Mouse (Mus musculus): ENCODE measurements around the gene Pan3.

The Pan3 gene

GRCm38 (mm10) chr5:147565444-147565843, 135.5 kb downstream of the Pan3 start:
- no peak for DNase-seq

- no peak for DNase-seq
Measured at GRCm38 (mm10) chr5:147566335-147566734, 136.4 kb downstream of the Pan3 start.

GRCm38 (mm10) chr5:147572695-147573094, 142.7 kb downstream of the Pan3 start:
- no peak for DNase-seq

GRCm38 (mm10) chr5:147573555-147573954, 143.6 kb downstream of the Pan3 start:
- no peak for DNase-seq

- DNase-seq, result peak; percentile 58
Measured at GRCm38 (mm10) chr5:147574517-147574916, 144.6 kb downstream of the Pan3 start.

- no peak for DNase-seq
Measured at GRCm38 (mm10) chr5:147577003-147577402, 147.0 kb downstream of the Pan3 start.

- no peak for DNase-seq
Measured at GRCm38 (mm10) chr5:147579148-147579547, 149.2 kb downstream of the Pan3 start.

GRCm38 (mm10) chr5:147579691-147580090, 149.7 kb downstream of the Pan3 start:
- peak; percentile 9 for DNase-seq

- peak; percentile 7 for DNase-seq
Measured at GRCm38 (mm10) chr5:147580181-147580580, 150.2 kb downstream of the Pan3 start.

GRCm38 (mm10) chr5:147583702-147584298, 153.8 kb downstream of the Pan3 start:
- peak; percentile 84 for DNase-seq

GRCm38 (mm10) chr5:147584648-147585047, 154.7 kb downstream of the Pan3 start:
- no peak for DNase-seq

GRCm38 (mm10) chr5:147585070-147585469, 155.1 kb downstream of the Pan3 start:
- DNase-seq, result no peak

GRCm38 (mm10) chr5:147589814-147590213, 159.9 kb downstream of the Pan3 start:
- DNase-seq, result no peak

- no peak for DNase-seq
Measured at GRCm38 (mm10) chr5:147597825-147598224, 167.9 kb downstream of the Pan3 start.
